Mouse (Mus musculus): Measurements from ENCODE around the gene Gsdma.
"Not testable (repeated sequence)": the region's sequence is repeated elsewhere in the genome, so short reads cannot be mapped to it uniquely, and the experiment has no call there.

The Gsdma gene

GRCm38 (mm10) chr11:98664091-98664490 lies at the start of gene Gsdma:
Gsdma (plus strand) TSS chr11:98664351.
- no peak for DNase-seq (ENCODE audit: low read depth)

DNA sequence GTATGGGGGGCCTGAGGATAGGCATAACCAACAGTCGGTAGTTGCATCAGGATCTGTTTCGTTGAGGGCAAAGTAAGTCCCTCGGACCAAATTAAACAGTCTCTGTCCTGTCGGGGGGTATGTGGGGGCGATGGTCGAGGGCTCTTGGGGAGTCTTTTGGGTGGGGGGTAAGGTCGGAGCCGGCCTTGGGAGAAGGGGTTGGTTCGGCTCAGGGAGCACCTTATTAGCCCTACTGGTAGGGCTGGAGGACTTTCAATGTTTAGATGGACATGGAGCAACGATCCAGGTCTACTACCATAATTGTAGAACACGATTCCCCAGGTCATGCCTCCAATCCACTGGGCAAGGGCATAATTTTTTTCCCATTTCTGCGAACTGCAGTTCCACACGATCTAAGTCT lies 43.4 kb upstream of the Gsdma start:
- no peak for DNase-seq (ENCODE audit: low read depth)

DNA sequence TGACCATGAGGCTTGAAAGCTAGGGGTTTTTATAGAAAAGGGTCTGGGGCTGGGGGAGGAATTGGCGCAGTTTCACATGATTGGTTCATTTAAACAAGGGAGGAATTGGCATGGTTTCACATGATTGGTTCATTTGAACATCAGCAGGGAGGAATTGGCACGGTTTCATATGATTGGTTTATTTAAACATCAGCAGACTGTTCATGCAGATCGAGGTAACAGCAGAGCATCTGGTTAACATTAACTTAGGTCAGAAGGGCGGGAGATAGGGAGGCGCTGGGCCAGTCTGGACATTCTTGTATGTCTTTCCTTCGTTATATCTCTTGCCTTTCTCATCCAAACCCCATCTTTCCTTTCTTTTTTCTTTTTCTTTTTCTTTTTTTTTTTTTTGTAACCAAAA lies 40.2 kb upstream of the Gsdma start:
- DNase-seq (ENCODE audit: low read depth) = peak; percentile 15

DNA sequence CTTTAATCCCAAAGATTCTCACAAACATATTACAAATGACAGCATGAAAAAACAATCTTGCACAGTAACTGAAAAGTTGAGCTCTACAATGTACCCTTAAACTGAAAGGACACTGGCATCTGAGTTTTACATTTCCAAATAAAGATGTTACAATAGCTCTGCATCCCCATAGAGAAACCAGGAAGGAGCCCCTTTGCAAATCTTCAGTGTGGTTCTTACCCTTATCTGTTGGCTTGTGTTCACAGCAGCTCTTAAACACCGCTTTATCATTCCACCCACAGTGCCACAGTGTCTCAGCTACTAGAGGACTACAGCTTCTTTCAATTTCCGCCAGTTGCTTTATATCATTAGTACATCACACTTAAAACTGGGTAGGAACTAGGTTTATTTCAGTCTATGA lies 39.8 kb upstream of the Gsdma start:
- DNase-seq (ENCODE audit: low read depth) = not testable (repeated sequence)

DNA sequence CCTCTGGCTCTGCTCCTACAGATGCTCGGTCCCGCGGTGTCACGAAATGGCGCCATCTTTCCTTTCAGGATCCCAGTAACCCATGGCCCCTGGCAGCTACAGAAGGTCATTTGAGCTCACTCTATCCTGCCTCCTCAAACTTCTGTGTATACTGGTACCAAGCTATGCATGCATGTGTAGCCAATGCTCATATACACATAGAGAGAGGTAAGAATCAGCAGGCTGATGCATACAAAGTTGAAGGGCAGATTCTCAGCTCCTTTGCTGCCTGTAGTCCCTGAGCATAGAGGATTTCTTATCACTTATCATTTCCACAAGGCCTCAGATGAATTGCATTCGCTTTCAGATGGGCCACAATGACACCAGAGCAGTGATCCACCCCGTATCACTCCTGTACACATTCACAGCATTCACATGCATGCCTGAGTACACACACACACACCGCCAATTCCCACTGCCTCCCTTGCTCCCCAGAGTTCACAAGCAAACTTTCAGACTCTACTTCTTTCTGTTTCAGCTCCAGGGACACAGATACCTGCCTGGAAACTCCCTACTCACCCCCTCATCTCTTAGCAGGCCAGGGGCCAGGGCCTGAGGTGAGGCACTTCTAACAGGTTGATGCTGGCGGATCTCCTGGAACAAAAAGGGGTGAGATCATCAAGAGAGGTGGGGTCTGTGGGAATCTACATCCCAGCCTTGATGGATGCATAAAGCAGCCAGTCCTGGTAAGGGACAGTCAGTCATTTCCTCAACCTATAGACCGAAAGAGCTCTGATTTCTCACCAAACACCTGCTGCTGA lies 38.3 kb upstream of the Gsdma start, which contains the start of the genes Gm12355 and Gsdma3:
TSS of gene Gm12355 (minus strand) at position 51 of the 800 bp plus-strand sequence.
TSS of gene Gsdma3 (plus strand) at position 750 of the 800 bp plus-strand sequence.
- DNase-seq (ENCODE audit: low read depth) = no peak

DNA sequence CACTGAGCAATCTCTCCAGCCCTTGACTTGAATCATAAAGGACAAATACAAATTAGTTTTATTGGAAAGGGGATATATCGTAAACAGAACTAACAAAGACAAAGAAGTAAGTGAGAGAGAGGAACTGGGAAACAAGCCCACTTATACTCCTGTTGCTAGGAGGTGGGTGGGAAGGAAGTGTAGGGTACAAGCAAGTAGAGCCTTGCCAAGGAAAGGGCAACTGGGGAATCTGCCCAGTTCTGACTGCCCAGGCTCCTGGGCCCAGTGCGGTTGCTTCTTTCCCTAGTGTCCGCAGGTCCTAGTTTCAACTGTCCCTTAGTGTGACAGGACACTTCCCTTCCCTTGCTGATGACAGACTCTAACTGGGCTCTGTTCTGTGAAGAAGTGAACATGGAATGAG lies 35.4 kb upstream of the Gsdma start:
- DNase-seq (ENCODE audit: low read depth) = no peak

GRCm38 (mm10) chr11:98630646-98631045 lies 33.5 kb upstream of the Gsdma start:
- DNase-seq (ENCODE audit: low read depth) = no peak

DNA sequence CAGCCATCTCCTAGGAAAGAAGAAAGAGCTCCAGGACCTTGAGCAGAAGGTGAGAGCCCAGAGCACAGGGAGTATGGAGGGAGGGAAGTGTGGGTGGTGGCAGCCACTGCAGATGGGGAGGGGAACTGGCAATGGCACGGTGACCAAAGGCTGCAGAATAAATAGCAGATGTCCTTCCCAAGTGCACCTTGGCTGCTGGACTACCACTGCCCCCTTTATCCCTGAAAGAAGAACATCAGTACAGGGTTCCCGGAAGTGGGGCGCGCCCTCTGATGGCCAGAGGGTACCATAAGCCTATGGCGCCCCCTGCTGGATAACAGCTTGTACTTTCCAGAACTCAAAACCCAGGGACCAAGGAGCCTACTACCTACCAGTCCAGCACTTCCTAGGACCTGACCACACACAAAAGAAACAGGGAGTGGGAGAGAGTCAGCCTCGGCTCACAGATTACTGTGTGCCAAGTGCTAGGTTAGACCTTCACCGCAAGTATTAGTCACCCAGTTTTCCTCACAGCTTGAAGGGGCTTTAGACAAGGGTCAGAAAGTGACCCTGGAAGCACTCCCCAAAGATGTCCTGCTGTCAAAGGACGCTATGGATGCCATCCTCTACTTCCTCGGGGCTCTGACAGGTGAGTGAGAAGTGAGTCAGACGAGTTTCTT lies 28.7 kb upstream of the Gsdma start:
- DNase-seq (ENCODE audit: low read depth) = peak; percentile 44

GRCm38 (mm10) chr11:98637501-98637900 lies 26.6 kb upstream of the Gsdma start:
- no peak for DNase-seq (ENCODE audit: low read depth)

DNA sequence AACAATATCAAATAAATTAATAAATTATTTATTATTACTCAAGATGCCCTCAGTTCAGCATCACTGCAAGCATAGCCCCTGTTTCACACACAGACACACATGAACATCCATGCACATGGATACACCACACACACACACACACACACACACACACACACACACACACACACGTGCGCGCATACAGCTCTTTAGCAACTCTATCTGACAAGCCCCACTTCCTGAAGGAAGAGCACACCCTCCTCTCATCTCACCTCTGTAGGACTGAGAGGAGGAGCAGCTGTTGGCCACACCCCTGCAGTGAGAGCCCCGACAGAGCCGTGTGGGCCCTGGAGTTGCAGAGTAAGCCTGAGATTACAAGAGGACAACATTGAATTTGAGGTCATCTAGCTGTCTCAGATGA lies 24.1 kb upstream of the Gsdma start:
- no peak for DNase-seq (ENCODE audit: low read depth)

DNA sequence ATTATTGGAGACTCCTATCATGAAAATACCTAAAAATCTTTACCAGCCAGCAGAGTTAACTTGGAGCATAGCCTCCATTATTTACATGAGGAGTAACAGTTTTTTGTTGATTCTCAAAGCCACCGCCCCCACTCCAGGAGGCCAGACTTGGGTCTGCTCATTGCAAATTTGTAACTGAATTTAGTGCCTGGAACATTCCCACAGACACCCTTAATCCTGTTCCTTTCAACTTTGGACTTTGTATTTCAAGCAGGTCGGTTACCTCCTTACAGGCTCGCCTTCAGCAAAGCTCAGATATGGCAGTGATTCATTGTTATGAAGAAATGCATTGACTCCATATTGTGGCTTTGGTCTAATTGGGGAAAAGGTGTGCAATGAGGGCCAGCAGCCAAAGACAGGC lies 19.4 kb upstream of the Gsdma start:
- no peak for DNase-seq (ENCODE audit: low read depth)

- DNase-seq (ENCODE audit: low read depth) = no peak
Observed at GRCm38 (mm10) chr11:98645946-98646345, 18.2 kb upstream of the Gsdma start.

DNA sequence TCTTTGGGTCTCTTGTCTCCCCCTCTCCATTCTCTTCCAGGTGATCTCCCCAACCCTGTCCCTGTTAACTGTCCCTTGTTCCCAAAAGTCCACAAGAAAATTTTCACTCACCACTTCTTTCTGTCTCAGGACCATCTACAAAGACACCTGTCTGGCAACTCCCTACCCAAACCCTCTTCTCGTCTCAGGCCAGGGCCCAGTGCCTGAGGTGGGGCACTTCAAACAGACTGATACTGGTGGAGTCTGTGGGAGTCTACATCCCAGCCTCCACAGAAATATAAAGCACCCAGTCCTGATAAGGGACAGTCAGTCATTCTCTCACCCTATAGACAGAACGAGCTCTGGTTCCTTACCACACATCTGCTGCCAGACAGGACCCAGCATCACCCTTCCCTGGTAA lies 17.7 kb upstream of the Gsdma start, which contains the start of gene Gsdma2:
TSS of gene Gsdma2 (plus strand) at position 301 of the 400 bp plus-strand sequence.
- no peak for DNase-seq (ENCODE audit: low read depth)

- peak; percentile 61 for DNase-seq (ENCODE audit: low read depth)
Observed at GRCm38 (mm10) chr11:98655076-98655475, 9.1 kb upstream of the Gsdma start.

GRCm38 (mm10) chr11:98660517-98660916 lies 3.6 kb upstream of the Gsdma start:
- DNase-seq (ENCODE audit: low read depth) = peak; percentile 80

DNA sequence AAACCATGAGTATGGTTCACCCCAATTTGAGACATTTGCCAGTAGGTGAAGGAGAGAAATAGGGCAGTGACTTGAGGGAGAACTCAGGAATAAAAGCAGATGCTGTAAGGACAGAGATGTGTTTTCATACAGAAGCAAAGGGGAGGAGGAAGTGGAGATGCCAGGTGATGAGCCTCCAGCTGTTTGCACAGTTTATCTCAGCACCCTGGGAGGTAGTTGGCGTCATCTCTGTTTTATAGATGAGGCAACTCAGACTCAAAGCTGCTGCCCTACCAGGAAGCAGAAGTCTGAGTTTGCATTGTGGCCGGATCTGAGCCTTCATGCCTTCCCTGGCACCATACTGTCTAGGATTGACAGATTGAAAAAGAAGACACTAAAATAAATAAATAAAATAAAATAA lies 4.8 kb downstream of the Gsdma start:
- no peak for DNase-seq (ENCODE audit: low read depth)

DNA sequence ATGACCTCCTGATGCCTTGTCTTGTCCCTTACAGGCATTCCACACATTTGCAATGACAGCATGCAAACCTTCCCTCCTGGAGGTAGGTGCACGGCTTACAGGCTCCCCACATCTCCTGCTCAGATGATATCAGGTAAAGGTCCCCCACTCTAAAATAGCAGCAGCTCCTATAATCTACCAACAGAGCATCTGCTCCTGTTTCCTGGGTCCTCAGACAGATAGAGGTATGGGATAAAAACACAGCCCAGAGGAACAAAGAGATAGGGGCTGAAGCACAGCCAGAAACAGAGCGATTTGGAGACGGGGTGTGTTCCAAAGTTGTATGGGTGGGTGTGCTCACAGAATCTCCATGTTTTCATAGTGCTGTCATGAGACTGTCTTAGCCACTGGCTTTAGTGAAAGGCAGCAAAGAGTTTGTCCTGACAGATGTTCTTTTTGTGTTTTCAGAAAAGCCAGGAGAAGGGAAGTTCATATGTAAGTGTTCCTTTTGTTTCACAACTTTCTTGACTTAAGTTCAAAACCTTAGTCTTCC lies 7.2 kb downstream of the Gsdma start:
- DNase-seq (ENCODE audit: low read depth) = no peak

- peak; percentile 42 for DNase-seq (ENCODE audit: low read depth)
Observed at GRCm38 (mm10) chr11:98671857-98672256, 7.7 kb downstream of the Gsdma start.

DNA sequence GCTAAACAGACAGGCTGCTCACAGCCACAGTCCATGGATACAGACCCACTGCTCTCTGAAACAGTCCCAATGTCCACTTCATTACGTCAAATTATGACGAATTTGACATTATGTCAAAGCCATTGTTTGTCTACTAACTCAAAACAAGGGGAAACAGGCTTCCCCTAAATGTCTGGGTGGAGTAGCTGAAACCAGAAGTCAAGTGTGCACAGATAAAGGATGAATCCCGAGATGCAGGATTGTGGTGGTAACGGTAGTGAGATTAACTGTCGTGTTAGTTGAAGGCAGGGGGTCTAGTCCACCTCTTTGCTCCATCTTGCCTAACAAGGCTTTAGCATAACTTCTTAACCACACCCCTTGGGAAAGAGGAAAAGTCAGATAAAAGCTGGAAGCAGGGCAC lies 8.3 kb downstream of the Gsdma start:
- no peak for DNase-seq (ENCODE audit: low read depth)

DNA sequence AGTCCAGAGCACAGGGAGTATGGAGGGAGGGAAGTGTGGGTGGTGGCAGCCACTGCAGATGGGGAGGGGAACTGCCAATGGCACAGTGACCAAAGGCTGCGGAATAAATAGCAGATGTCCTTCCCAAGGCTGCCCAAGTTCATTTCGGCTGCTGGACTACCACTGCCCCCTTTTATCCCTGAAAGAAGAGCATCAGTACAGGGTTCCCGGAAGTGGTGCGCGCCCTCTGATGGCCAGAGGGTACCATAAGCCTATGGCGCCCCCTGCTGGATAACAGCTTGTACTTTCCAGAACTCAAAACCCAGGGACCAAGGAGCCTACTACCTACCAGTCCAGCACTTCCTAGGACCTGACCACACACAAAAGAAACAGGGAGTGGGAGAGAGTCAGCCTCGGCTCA lies 9.0 kb downstream of the Gsdma start:
- peak; percentile 77 for DNase-seq (ENCODE audit: low read depth)

DNA sequence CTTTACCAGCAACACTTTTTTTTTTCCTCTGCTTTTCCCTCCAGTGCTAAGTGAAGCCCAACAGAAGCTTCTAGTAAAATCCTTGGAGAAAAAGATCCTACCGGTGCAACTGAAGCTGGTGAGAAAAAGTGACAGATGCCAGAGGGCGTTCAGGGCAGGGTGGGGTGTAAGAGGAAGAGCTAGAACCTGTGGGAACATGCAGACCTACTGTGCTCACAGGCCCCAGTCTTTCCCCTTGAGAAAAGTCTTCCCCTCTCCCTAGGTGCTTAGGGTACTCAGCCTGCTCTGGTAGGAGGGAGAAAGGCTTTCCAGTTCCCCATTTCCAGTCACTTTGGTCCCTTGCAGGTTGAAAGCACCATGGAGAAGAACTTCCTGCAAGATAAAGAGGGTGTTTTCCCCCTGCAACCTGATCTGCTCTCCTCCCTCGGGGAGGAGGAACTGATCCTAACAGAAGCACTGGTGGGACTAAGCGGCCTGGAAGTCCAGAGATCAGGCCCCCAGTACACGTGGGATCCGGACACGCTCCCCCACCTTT lies 11.7 kb downstream of the Gsdma start:
- DNase-seq (ENCODE audit: low read depth) = no peak

DNA sequence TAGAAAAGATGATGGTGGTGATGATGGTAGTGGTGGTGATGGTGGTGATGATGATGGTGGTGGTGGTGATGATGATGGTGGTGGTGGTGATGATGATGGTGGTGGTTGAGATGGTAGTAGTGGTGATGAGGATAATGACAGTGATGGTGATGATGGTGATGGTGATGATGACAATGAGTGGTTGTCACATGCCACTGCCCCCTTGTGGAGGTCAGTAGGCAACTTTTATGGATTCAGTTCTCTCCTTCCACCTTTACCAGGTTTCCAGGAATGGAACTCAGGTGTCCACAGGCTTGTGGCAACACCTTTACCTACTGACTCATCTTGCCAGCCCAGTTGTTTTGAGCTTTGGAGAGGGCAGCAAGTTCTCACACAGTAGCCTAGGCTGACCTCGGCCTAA lies 15.9 kb downstream of the Gsdma start:
- DNase-seq (ENCODE audit: low read depth) = no peak

- not testable (repeated sequence) for DNase-seq (ENCODE audit: low read depth)
Observed at GRCm38 (mm10) chr11:98680595-98680994, 16.4 kb downstream of the Gsdma start.

Measured in NIH3T3 (cell line).